Mouse (Mus musculus) bone marrow macrophage, adult 2 months (primary cell): ENCODE results near the gene Olfr846. TPM values are rescaled to one million over a fixed set of nuclear protein-coding genes. Genes with fewer than 3 reads are reported as not detected.

Source experiments
- H3K27ac ChIP-seq: 2 replicates; pipeline ENCODE4 v1.5.1; 2012; ENCODE audit warnings: low read depth, low read length; ENCODE audit not compliant: insufficient read depth
- H3K4me1 ChIP-seq: 2 replicates; pipeline ENCODE4 v1.6.1; 2012; ENCODE audit warnings: low read length; ENCODE audit not compliant: control insufficient read depth, insufficient read depth
- H3K4me3 ChIP-seq: 2 replicates; pipeline ENCODE4 v1.5.1; 2012; ENCODE audit warnings: mild to moderate bottlenecking, low read length, moderate library complexity; ENCODE audit not compliant: insufficient read depth
- CTCF ChIP-seq: IDR thresholded peaks from 2 replicates; pipeline ENCODE4 v1.5.1; 2012; ENCODE audit warnings: low read depth, mild to moderate bottlenecking, low read length, moderate library complexity
- POLR2A ChIP-seq: IDR thresholded peaks from 2 replicates; pipeline ENCODE4 v1.6.1; 2012; ENCODE audit warnings: mild to moderate bottlenecking, low read depth, low read length, borderline replicate concordance
- polyA plus RNA-seq: library from polyadenylated mRNA; stranded (reverse); fragments of >200 nt; gene quantifications from 2 replicates; pipeline ENCODE4 v1.2.4, GENCODE M21; 2012; ENCODE audit not compliant: missing spikeins, insufficient read depth, insufficient read length

The Olfr846 gene
- not detected in 2 replicates for polyA plus RNA-seq

DNA sequence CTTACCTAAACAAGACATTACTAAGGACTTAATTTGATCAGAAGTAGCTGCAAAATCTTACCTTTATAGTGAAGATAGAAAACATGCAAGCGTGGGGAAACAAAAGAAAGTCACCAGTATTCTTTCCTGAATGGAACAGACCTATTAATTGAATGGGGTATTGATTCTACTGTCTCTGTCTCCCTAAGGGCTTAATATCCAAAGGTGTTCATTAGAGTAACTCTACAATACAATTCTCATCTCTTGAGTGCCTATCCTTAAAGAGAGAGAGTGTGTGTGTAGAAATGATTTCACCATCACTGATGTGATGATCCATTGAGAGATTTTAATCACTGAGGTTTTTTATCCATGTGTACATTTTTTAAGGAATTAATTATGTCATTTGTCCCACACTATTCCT, at the start of gene Olfr846:
TSS of gene Olfr846 (minus strand) at position 101 of the 400 bp plus-strand sequence.
- H3K27ac ChIP-seq, result no peak within 1 kb of the TSS
- no peak within 1 kb of the TSS for H3K4me3 ChIP-seq
- TF ChIP-seq POLR2A (no peak), CTCF (no peak)
- H3K4me1 ChIP-seq, result no peaks in the 10 kb centered on the region

DNA sequence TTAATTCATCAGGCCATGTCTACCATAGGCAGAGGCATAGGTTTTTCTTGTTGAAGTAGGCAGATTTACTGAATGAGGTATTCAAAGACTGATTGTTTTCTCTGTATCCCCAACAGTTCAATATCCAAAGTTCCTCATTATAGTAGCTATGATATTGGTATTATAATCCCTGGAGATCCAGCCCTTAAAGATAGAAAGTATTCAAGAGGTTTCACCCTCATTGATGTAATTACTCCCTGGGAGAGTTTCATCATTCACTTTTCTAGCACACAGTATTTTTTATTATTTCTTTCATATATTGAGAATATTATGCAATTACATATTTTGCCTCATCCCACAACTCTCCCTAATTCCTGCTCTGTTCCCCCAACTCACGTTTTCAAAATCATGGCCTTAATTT, 14.8 kb upstream of the Olfr846 start, which contains the start of gene Olfr847:
TSS of gene Olfr847 (minus strand) at position 101 of the 400 bp plus-strand sequence.
- Histone ChIP-seq H3K4me3 (no peak within 1 kb of the TSS), H3K4me1 (no peaks in the 10 kb centered on the region), H3K27ac (no peak within 1 kb of the TSS)
- TF ChIP-seq POLR2A, result no peak
- no peak for TF ChIP-seq CTCF

DNA sequence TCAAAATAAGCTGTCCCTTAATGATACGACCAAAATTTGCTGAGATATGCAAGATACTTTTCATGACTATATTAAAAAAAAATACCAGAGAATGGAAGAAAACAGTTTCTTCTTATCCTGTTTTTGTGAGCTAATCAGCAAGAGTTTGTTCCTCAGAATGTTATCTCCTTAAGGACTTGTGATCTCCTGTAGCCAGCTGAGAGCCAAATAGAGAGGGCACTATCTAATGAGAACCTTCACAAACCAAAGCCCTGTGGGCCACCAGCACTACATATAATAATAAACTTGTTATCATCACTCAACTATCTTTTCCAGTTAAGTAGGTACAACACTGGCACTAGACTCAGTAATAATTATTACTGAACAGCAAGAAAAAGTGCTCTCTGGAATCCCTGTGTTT, 27.6 kb downstream of the Olfr846 start, which contains the start of gene Olfr845:
TSS of gene Olfr845 (plus strand) at position 301 of the 400 bp plus-strand sequence.
- no peak for TF ChIP-seq CTCF
- no peak for TF ChIP-seq POLR2A
- H3K4me3 ChIP-seq, result no peak within 1 kb of the TSS
- no peaks in the 10 kb centered on the region for H3K4me1 ChIP-seq
- no peak within 1 kb of the TSS for H3K27ac ChIP-seq

DNA sequence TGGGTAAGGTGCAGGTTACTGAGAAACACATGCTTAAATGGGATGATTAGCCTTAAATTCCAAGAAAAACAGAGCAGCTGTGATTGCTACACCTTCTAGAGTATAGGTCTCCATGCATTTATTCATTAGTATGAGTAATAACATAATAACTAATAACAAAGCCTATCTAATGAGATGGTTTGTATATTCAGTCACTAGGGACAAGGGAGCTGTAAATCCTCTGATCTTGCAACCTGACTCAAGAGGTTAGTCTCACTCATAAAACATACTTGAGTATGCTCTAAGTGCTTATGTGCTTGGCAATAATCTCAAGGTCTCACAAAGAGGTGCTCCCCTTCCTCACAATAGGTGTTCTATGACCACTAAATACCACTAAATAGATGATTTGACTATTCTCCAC, 47.8 kb downstream of the Olfr846 start, which contains the start of gene Olfr844:
TSS of gene Olfr844 (plus strand) at position 301 of the 400 bp plus-strand sequence.
- no peaks in the 10 kb centered on the region for H3K4me1 ChIP-seq
- TF ChIP-seq POLR2A, result no peak
- TF ChIP-seq CTCF, result no peak
- no peak within 1 kb of the TSS for H3K4me3 ChIP-seq
- H3K27ac ChIP-seq, result no peak within 1 kb of the TSS

Other genes with a start within 250 kb of the Olfr846 start
- not detected in 2 replicates for gene Olfr836, start 243.6 kb downstream of the Olfr846 start, polyA plus RNA-seq
- not detected in 2 replicates for gene Olfr837, start 227.7 kb downstream of the Olfr846 start, polyA plus RNA-seq
- not detected in 2 replicates for gene Olfr839-ps1, start 186.7 kb downstream of the Olfr846 start, polyA plus RNA-seq
- gene Olfr843, start 112.0 kb downstream of the Olfr846 start, polyA plus RNA-seq, result not detected in 2 replicates
- gene Olfr844, start 47.7 kb downstream of the Olfr846 start, polyA plus RNA-seq, result not detected in 2 replicates
- gene Olfr845, start 27.5 kb downstream of the Olfr846 start, polyA plus RNA-seq, result not detected in 2 replicates
- gene Olfr847, start 14.7 kb upstream of the Olfr846 start, polyA plus RNA-seq, result not detected in 2 replicates
- gene Olfr849, start 76.3 kb upstream of the Olfr846 start, polyA plus RNA-seq, result not detected in 2 replicates
- not detected in 2 replicates for gene Olfr850, start 114.2 kb upstream of the Olfr846 start, polyA plus RNA-seq
- not detected in 2 replicates for gene Olfr851, start 129.3 kb upstream of the Olfr846 start, polyA plus RNA-seq
- gene Olfr853, start 177.1 kb upstream of the Olfr846 start, polyA plus RNA-seq, result not detected in 2 replicates
- not detected in 2 replicates for gene Olfr854, start 203.4 kb upstream of the Olfr846 start, polyA plus RNA-seq
- gene Olfr855, start 218.6 kb upstream of the Olfr846 start, polyA plus RNA-seq, result not detected in 2 replicates